Mouse (Mus musculus) CH12.LX (cell line): ENCODE results near the gene Babam2. TPM values are rescaled to one million over a fixed set of nuclear protein-coding genes. Genes with fewer than 3 reads are reported as not detected.

Experiments used
- DNase-seq: peaks from one replicate; pipeline ENCODE4 v3.0.0-alpha.2; 2013; ENCODE audit errors: extremely low read depth
- H3K27ac ChIP-seq: 2 replicates; pipeline ENCODE4 v1.5.1; 2012; ENCODE audit warnings: low read depth, mild to moderate bottlenecking, control low read depth, moderate library complexity; ENCODE audit not compliant: insufficient read depth
- H3K27me3 ChIP-seq: replicated peaks from 2 replicates; pipeline ENCODE3; 2012; ENCODE audit warnings: inconsistent platforms
- H3K36me3 ChIP-seq, 2 experiments: replicated peaks in 1 of 2; 2 replicates each; pipeline versions ENCODE3 to v1.6.1; 2012; ENCODE audit warnings: inconsistent platforms in 1 of 2, low read length in 1 of 2, mild to moderate bottlenecking in 1 of 2, mixed read lengths in 1 of 2, moderate library complexity in 1 of 2; ENCODE audit not compliant: control insufficient read depth in 1 of 2, insufficient read depth in 1 of 2
- H3K4me1 ChIP-seq, 2 experiments: 2 replicates each; pipeline ENCODE4 v1.6.1; 2012; ENCODE audit warnings: inconsistent platforms in 1 of 2, moderate library complexity in 1 of 2; ENCODE audit not compliant: insufficient read depth in 2 of 2, control insufficient read depth in 1 of 2
- H3K4me2 ChIP-seq: 2 replicates; pipeline ENCODE4 v1.6.1; 2012; ENCODE audit warnings: low read depth, mild to moderate bottlenecking, control low read depth; ENCODE audit not compliant: poor library complexity, insufficient read depth, severe bottlenecking
- H3K4me3 ChIP-seq, 3 experiments: fragments of 150-350 bp in 1 of 3; sonication (generic) in 1 of 3; replicated peaks in 1 of 3; 2 replicates each; pipeline versions ENCODE3 to v1.5.1; 2011 to 2012; ENCODE audit warnings: low read depth in 2 of 3, low read length in 2 of 3, mild to moderate bottlenecking in 2 of 3, moderate library complexity in 2 of 3, control low read depth in 1 of 3, improper control_type of control experiment in 1 of 3, inconsistent platforms in 1 of 3, mixed read lengths in 1 of 3; ENCODE audit not compliant: poor library complexity in 1 of 3
- H3K79me2 ChIP-seq: replicated peaks from 2 replicates; pipeline ENCODE4 v1.6.1; 2012; ENCODE audit warnings: mild to moderate bottlenecking, moderate library complexity; ENCODE audit not compliant: control insufficient read depth, poor library complexity, insufficient read depth, severe bottlenecking; ENCODE audit errors: extremely low read depth
- H3K9ac ChIP-seq: 2 replicates; pipeline ENCODE4 v1.6.1; 2012; ENCODE audit warnings: low read depth, mild to moderate bottlenecking, control low read depth, moderate library complexity; ENCODE audit not compliant: insufficient read depth
- H3K9me3 ChIP-seq: replicated peaks from 2 replicates; pipeline ENCODE3; 2012; ENCODE audit warnings: low read length, inconsistent platforms, mixed read lengths
- CHD1 ChIP-seq: IDR thresholded peaks from 2 replicates; pipeline ENCODE4 v1.6.1; 2012; ENCODE audit warnings: low read depth, low read length, improper control_type of control experiment, inconsistent platforms
- CTCF ChIP-seq, 2 experiments: IDR thresholded peaks in 1 of 2; conservative IDR thresholded peaks in 1 of 2; 2 replicates each; pipeline ENCODE4 v1.5.1; 2011 to 2012; ENCODE audit warnings: low read depth in 2 of 2, low read length in 2 of 2, improper control_type of control experiment in 1 of 2, inconsistent platforms in 1 of 2, mild to moderate bottlenecking in 1 of 2, moderate library complexity in 1 of 2
- E2F4 ChIP-seq: IDR thresholded peaks from 2 replicates; pipeline ENCODE4 v1.6.1; 2011; ENCODE audit warnings: low read depth, low read length, improper control_type of control experiment; ENCODE audit not compliant: insufficient replicate concordance
- IRF4 ChIP-seq: IDR thresholded peaks from 2 replicates; pipeline ENCODE4 v1.6.1; 2014; ENCODE audit warnings: low read depth, mild to moderate bottlenecking, inconsistent platforms, low read length, improper control_type of control experiment
- JUN ChIP-seq: IDR thresholded peaks from 2 replicates; pipeline ENCODE4 v1.6.1; 2011; ENCODE audit warnings: low read depth, mild to moderate bottlenecking, low read length, improper control_type of control experiment, moderate library complexity; ENCODE audit not compliant: insufficient read depth
- MAX ChIP-seq: IDR thresholded peaks from 2 replicates; pipeline ENCODE4 v1.6.1; 2011; ENCODE audit warnings: low read length, improper control_type of control experiment
- PAX5 ChIP-seq: IDR thresholded peaks from 2 replicates; pipeline ENCODE4 v1.6.1; 2012; ENCODE audit warnings: low read length, inconsistent platforms, mixed read lengths
- POLR2A ChIP-seq: IDR thresholded peaks from 2 replicates; pipeline ENCODE4 v1.6.1; 2011; ENCODE audit warnings: low read depth, mild to moderate bottlenecking, improper control_type of control experiment, low read length
- TBP ChIP-seq: conservative IDR thresholded peaks from 2 replicates; pipeline ENCODE4 v1.6.1; 2011; ENCODE audit warnings: low read depth, low read length, improper control_type of control experiment
- USF2 ChIP-seq: conservative IDR thresholded peaks from 2 replicates; pipeline ENCODE4 v1.6.1; 2011; ENCODE audit warnings: low read depth, low read length, improper control_type of control experiment
- ZMIZ1 ChIP-seq: IDR thresholded peaks from 2 replicates; pipeline ENCODE4 v1.6.1; 2012; ENCODE audit warnings: low read depth, mild to moderate bottlenecking, inconsistent platforms, low read length, improper control_type of control experiment
- dilution Hi-C: fragments of 300-500 bp; cut with MboI; formaldehyde crosslinking; loops from 2 replicates; pipeline ENCODE4 v1.14.3; 2020; ENCODE audit warnings: low sequenced_read_pairs; ENCODE audit not compliant: extremely low pct_unique_long_range_greater_than_20kb, extremely low pct_ligation_motif_present
- in situ Hi-C: fragments of 300-500 bp; cut with MboI; formaldehyde crosslinking; loops from 3 replicates; pipeline ENCODE4 v1.14.3; 2019; ENCODE audit warnings: low sequenced_read_pairs, low pct_ligation_motif_present, low pct_unique_long_range_greater_than_20kb, mixed read lengths
- polyA plus RNA-seq: library from polyadenylated mRNA; unstranded; fragments of >175 nt; gene quantifications from 2 replicates; pipeline ENCODE4 v1.2.1, GENCODE M21; 2012; ENCODE audit warnings: low read depth; ENCODE audit not compliant: insufficient read length
- total RNA-seq, 2 experiments: library from RNA; depleted of rRNA; stranded (reverse); fragments of 300-350 nt in 1 of 2; fragments of >200 nt in 1 of 2; gene quantifications; 2 replicates each; pipeline ENCODE4 v1.2.3; 2012 to 2014

The Babam2 gene
- total and polyA plus RNA-seq, 3 experiments: 38.2 to 78.0 (median 39.8) TPM

- H3K27ac ChIP-seq: no peak overlapping the region
- H3K27me3 ChIP-seq: no peaks in the 10 kb centered on the region
- H3K9me3 ChIP-seq: no peaks in the 10 kb centered on the region
- no peaks in the 10 kb centered on the region for H3K4me1 ChIP-seq
- dilution Hi-C loops: no loop called here
- no peak for TF ChIP-seq JUN
- no peak for TF ChIP-seq CHD1
- TF ChIP-seq CTCF (conservative IDR thresholded peaks at IDR 0.05 in 1 of 2, IDR thresholded peaks at IDR 0.05 in 1 of 2; ENCODE audit: low read depth in 2 of 2, low read length in 2 of 2): no peak
- TF ChIP-seq IRF4: no peak
- no peak for TF ChIP-seq ZMIZ1
- no peak for TF ChIP-seq PAX5
- TF ChIP-seq POLR2A: no peak
- H3K4me2 ChIP-seq: no peak overlapping the region
- no peak overlapping the region for H3K9ac ChIP-seq
- H3K36me3 ChIP-seq: peaks cover 0 to 16% of the 10 kb centered on the region in 2 experiments
- in situ Hi-C loops: no loop called here
- no peaks in the 10 kb centered on the region for H3K79me2 ChIP-seq
- no peak for DNase-seq
- H3K4me3 ChIP-seq: no peak overlapping the region
Measured at GRCm38 (mm10) chr5:32001771-32002170, 304.3 kb downstream of the Babam2 start.

GRCm38 (mm10) chr5:32008401-32008800 is 310.9 kb downstream of the Babam2 start:
- H3K4me1 ChIP-seq: peaks cover 0 to 12% of the 10 kb centered on the region in 2 experiments; a peak in 2 of 4 replicates
- no peak overlapping the region for H3K9ac ChIP-seq
- no peaks in the 10 kb centered on the region for H3K27me3 ChIP-seq
- no peak for DNase-seq
- dilution Hi-C loops (no loop called here), in situ Hi-C loops (no loop called here)
- H3K27ac ChIP-seq: no peak overlapping the region
- H3K4me2 ChIP-seq: no peak overlapping the region
- no peaks in the 10 kb centered on the region for H3K79me2 ChIP-seq
- no peaks in the 10 kb centered on the region for H3K9me3 ChIP-seq
- peaks cover 0 to 40% of the 10 kb centered on the region in 2 experiments for H3K36me3 ChIP-seq
- TF ChIP-seq E2F4 (no peak), TBP (no peak)
- no peak overlapping the region for H3K4me3 ChIP-seq

GRCm38 (mm10) chr5:32010056-32010455 is 312.6 kb downstream of the Babam2 start:
- Histone ChIP-seq H3K4me3 (no peak overlapping the region), H3K27ac (no peak overlapping the region), H3K36me3 (peaks cover 0 to 40% of the 10 kb centered on the region in 2 experiments), H3K27me3 (no peaks in the 10 kb centered on the region), H3K9me3 (no peaks in the 10 kb centered on the region), H3K79me2 (no peaks in the 10 kb centered on the region), H3K9ac (no peak overlapping the region), H3K4me1 (peaks cover 4 to 29% of the 10 kb centered on the region in 2 experiments; a peak in 3 of 4 replicates), H3K4me2 (no peak overlapping the region)
- in situ Hi-C loops (no loop called here), dilution Hi-C loops (no loop called here)
- DNase-seq: no peak
- TF ChIP-seq CTCF (conservative IDR thresholded peaks at IDR 0.05 in 1 of 2, IDR thresholded peaks at IDR 0.05 in 1 of 2; ENCODE audit: low read depth in 2 of 2, low read length in 2 of 2) (no peak), ZMIZ1 (no peak), MAX (no peak), USF2 (no peak)
